Mouse (Mus musculus) midbrain, embryonic 11.5 days (tissue): ENCODE data around the gene Syde2. TPM values are rescaled to one million over a fixed set of nuclear protein-coding genes. Genes with fewer than 3 reads are reported as not detected.
A peak's percentile ranks its signal among the peaks of the same experiment; 100 is the strongest.

ENCODE experiments used
- ATAC-seq: fragments of 200-750 bp; cut with Nextera tagmentation; 2 replicates; pipeline ENCODE4 v1.8.0; 2017; ENCODE audit warnings: moderate TSS enrichment, moderate library complexity; ENCODE audit not compliant: low FRiP score
- DNase-seq: peaks from one replicate; pipeline ENCODE4 v3.0.0; 2015; ENCODE audit warnings: low spot score; ENCODE audit errors: missing footprints
- H3K27ac ChIP-seq: fragments of 300-500 bp; sonication (generic); 2 replicates; pipeline ENCODE4 v1.5.1; 2014; ENCODE audit warnings: low read depth, low read length
- H3K27me3 ChIP-seq: fragments of 300-500 bp; sonication (generic); 2 replicates; pipeline ENCODE4 v1.6.1; 2014; ENCODE audit warnings: mild to moderate bottlenecking, low read length, moderate library complexity, mixed read lengths; ENCODE audit not compliant: control insufficient read depth, insufficient read depth
- H3K36me3 ChIP-seq: fragments of 300-500 bp; sonication (generic); 2 replicates; pipeline ENCODE4 v1.6.1; 2014; ENCODE audit warnings: mild to moderate bottlenecking, low read length, moderate library complexity, mixed read lengths; ENCODE audit not compliant: control insufficient read depth, insufficient read depth
- H3K4me1 ChIP-seq: fragments of 300-500 bp; sonication (generic); 2 replicates; pipeline ENCODE4 v1.6.1; 2014; ENCODE audit warnings: low read length; ENCODE audit not compliant: control insufficient read depth, insufficient read depth
- H3K4me2 ChIP-seq: fragments of 300-500 bp; sonication (generic); 2 replicates; pipeline ENCODE4 v1.6.1; 2014; ENCODE audit warnings: mild to moderate bottlenecking, moderate library complexity
- H3K4me3 ChIP-seq: fragments of 300-500 bp; sonication (generic); 2 replicates; pipeline ENCODE4 v1.5.1; 2014; ENCODE audit warnings: low read depth, low read length
- H3K9ac ChIP-seq: fragments of 300-500 bp; sonication (generic); 2 replicates; pipeline ENCODE4 v1.6.1; 2014; ENCODE audit warnings: low read length
- H3K9me3 ChIP-seq: fragments of 300-500 bp; sonication (generic); 2 replicates; pipeline ENCODE4 v1.6.1; 2016; ENCODE audit warnings: low read length; ENCODE audit not compliant: control insufficient read depth
- WGBS: fragments of 180-500 bp; shearing (Covaris S2); extraction: QIAGEN DNeasy Blood & Tissue Kit; methylation state at CpG from one replicate; pipeline ENCODE4 v1.1.7; 2014; 5-methylcytosine and 5-hydroxymethylcytosine counted together
- polyA plus RNA-seq: library from polyadenylated mRNA; unstranded; fragments of >200 nt; fragmentation: Nextera tagmentation; extraction: Ambion mirVana; gene quantifications from 2 replicates; pipeline ENCODE4 v1.2.1, GENCODE M21; 2014

The Syde2 gene
- polyA plus RNA-seq, 1 experiment from 2014 or later, result 0.93 TPM

DNA sequence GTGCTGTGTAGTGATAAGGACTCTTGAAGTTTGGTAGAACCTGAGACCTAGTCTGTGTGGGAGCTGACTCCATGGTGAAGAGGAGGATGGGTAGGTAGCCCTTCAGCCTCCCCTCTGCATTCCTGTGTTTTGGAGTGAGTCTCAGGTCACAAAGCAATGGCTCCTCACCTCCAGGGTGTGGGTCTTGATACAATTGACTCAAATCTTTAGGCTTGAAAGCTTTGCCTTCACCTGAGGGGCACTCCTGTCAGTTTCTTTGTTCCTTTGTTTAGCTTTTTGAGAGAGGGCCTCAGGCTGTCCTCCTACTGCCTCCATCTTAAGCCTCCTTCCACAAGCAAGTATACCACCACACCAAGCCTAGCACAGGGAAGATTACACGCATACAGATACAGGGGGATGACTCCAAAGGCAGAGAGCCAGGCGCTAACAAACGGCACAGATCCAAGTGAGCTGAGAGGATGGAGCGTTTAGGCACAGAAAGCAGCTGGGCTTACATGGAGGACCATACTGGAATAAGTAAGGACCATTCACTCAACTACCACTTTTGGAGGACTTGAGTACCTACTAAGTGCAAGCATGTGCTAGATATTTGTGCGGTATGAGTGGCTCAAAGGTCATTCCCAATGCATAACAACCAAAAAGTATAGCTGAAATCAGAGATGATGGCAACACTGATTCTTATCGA lies 1.2 kb upstream of the Syde2 start:
- H3K9ac ChIP-seq, result no peak overlapping the region
- no peak for ATAC-seq
- no peak overlapping the region for H3K4me3 ChIP-seq
- no peak for DNase-seq
- WGBS, result 59% methylated on average over 6 of the region's 6 CpGs
- peaks cover 31% of the 10 kb centered on the region for H3K27me3 ChIP-seq
- H3K27ac ChIP-seq, result no peak overlapping the region
- H3K36me3 ChIP-seq, result no peaks in the 10 kb centered on the region
- peaks cover 11% of the 10 kb centered on the region for H3K4me1 ChIP-seq
- no peak overlapping the region for H3K4me2 ChIP-seq
- no peaks in the 10 kb centered on the region for H3K9me3 ChIP-seq

DNA sequence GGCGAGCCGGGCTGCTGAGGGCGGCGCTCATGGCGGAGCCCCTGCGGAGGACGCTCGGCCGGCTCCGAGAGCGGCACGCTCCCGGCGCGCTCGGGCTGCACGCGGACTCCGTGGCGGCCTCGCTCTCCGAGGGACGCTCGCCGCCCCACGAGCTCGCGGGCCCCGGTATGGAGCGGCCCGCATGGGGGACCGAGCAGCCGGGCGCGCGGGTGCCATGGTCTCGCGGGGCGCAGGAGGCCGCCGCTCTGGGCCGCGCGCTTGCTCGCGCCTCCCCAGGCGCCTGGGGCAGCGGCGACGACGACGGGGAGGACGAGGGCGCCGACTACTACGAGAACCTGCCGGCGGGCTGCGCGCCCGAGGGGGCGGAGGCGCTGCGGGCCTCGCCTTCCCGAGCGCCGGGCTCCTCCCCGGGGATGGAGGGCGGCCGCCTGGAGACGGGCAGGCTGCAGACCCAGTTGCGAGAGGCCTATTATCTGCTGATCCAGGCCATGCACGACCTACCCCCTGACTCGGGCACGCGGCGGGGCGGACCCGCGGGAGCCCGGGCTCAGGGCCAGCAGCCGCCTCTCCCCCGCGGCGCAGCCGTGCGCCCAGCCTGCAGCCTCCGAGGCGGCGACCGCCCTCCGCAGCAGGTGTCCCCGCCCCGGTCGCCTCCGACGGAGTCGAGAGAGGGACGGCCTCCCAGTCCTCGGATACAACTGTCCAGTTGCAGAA lies 457 bp downstream of the Syde2 start:
- peaks cover 31% of the 10 kb centered on the region for H3K27me3 ChIP-seq
- DNase-seq, result peak; percentile 92
- ATAC-seq, result peak; percentile 80
- WGBS, result under 1% methylated on average over 72 of the region's 101 CpGs
- peak overlapping the region; percentile 70 for H3K4me2 ChIP-seq
- peak overlapping the region; percentile 61 for H3K9ac ChIP-seq
- no peak overlapping the region for H3K27ac ChIP-seq
- peaks cover 11% of the 10 kb centered on the region for H3K4me1 ChIP-seq
- no peaks in the 10 kb centered on the region for H3K36me3 ChIP-seq
- peak overlapping the region; percentile 64 for H3K4me3 ChIP-seq
- no peaks in the 10 kb centered on the region for H3K9me3 ChIP-seq

DNA sequence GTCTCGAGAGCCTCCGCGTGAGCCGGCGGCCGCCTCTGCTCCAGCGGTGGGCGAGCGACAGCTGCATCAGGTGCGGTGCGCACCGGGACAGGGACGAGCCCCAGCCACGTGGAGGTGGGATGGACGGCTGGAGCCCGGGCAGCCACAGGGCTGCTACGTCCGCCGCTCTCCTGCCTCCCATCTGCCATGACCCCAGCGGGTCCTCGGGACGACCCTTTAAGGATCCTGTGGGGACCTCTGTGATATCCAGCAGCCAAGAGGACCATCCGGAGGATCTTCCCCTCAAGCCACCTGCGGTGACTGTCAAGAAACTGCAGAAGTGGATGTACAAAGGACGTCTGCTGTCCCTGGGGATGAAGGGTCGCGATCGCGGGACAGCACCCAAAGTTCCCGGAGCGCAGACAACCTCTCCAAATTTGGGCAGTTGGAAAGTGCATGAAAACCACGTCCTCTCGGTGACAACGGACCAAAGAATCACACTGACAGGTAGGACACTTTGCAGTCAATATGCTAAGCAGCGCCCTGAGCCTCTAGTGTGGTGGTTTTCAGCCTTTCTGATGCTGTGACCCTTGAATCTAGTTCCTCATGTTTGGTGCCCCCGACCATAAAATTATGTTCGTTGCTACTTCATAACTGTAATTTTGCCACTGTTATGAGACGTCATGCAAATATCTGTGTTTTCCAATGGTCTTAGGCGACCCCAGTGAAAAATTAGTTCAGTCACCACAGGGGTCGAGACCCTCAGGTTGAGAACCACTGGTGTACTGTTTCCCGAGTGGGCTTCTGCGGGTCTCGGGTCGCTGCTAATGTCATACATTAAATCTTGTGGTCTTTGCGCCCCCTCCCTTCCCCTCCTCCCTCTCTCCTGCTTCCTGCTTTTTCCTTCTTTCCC lies 1.3 kb downstream of the Syde2 start:
- Histone ChIP-seq H3K9me3 (no peaks in the 10 kb centered on the region), H3K27me3 (peaks cover 31% of the 10 kb centered on the region), H3K36me3 (no peaks in the 10 kb centered on the region), H3K4me2 (peak overlapping the region; percentile 70), H3K4me3 (peak overlapping the region; percentile 64), H3K9ac (peak overlapping the region; percentile 61), H3K27ac (no peak overlapping the region), H3K4me1 (peaks cover 11% of the 10 kb centered on the region)
- no peak; the same call in 1 of the 2 replicates for ATAC-seq
- DNase-seq, result peak; percentile 95
- under 1% methylated on average over 45 of the region's 45 CpGs for WGBS

DNA sequence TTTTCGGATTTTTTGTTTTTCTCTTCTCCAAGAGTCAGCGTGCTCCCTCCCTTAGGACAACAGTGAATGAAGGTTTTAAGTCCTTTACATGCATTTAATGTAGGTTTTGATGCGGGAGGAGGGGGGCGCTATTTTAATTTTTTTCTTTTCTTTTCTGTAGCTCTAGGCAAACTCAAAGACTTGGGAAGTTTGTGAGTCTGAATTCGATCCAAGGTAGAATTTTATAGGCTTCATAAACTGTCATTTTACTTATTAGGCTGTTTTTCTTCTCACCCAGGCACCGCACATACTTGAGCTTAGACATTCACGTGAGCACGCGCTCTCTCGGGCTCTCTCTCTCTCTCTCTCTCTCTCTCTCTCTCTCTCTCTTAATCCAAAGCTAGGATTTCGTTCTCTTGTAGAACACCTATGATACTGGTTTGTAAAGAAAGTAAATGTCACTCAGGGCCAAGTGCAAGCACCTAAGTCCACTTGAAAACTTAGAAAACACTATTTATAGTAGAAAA lies 2.0 kb downstream of the Syde2 start:
- Histone ChIP-seq H3K4me1 (peaks cover 11% of the 10 kb centered on the region), H3K9ac (no peak overlapping the region), H3K27me3 (peaks cover 31% of the 10 kb centered on the region), H3K27ac (no peak overlapping the region), H3K4me3 (peak overlapping the region; percentile 64), H3K36me3 (no peaks in the 10 kb centered on the region), H3K4me2 (peak overlapping the region; percentile 70), H3K9me3 (no peaks in the 10 kb centered on the region)
- peak; percentile 91 for DNase-seq
- no peak for ATAC-seq
- 6% methylated on average over 11 of the region's 11 CpGs for WGBS

DNA sequence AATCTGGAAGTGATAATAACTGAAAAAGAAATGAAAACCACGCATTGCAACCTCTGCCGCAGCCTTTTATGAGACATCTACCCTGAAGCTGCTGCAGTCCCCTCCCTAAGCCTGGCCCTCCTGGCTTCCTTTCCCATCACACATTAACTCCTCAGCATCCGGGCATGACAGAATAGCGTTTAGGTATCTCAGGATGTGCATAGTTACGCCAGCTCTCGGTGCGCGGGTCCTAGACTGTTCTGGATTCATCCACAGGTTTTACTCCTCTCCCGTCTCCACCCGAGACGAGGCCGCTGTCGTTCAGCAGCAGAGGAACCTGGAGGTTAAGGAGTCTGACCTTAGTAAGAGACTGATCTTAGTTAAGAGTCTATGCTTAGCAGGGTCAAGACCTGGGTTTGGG lies 3.5 kb downstream of the Syde2 start:
- Histone ChIP-seq H3K4me3 (no peak overlapping the region), H3K9me3 (no peaks in the 10 kb centered on the region), H3K36me3 (no peaks in the 10 kb centered on the region), H3K4me2 (no peak overlapping the region), H3K27ac (no peak overlapping the region), H3K4me1 (peaks cover 11% of the 10 kb centered on the region), H3K9ac (no peak overlapping the region), H3K27me3 (peaks cover 28% of the 10 kb centered on the region)
- ATAC-seq, result no peak
- DNase-seq, result no peak
- 88% methylated on average over 13 of the region's 13 CpGs for WGBS

DNA sequence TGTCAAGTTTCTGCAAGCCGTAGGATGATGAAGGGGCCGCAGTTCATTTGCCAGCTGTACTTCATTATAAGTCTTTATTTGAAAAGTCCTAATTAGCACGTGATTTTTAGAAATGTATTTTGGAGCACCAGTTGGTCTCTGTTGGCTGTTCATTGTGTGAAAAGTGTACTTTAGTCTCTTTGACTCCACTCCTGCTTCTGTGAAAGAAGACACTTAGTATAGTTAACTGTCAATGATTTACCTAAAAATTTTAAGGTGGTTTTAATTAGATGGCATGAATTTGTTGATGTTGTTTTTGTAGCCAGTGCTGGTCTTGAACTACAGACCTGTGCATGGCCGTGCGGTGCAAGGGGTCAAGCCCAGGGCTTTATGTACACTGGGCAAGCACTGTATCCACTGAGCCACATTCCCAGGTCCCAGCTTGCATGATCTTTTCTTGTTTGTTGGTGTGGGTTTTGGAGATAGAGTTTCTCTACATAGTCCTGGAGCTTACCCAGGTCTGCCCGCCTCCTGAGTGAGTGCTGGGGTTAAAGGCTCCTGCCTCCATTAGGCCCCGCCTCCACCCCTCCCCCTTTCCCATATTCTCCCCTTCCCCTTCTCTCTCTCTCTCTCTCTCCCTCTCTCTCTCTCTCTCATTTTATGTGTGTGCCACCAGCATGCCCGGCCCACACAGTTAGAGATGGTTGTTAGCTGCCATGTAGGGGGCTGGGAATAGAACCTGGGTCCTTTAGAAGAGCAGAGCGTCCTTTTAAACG lies 4.5 kb downstream of the Syde2 start:
- ATAC-seq (no peak), DNase-seq (no peak)
- no peak overlapping the region for H3K4me3 ChIP-seq
- no peaks in the 10 kb centered on the region for H3K9me3 ChIP-seq
- peaks cover 20% of the 10 kb centered on the region for H3K27me3 ChIP-seq
- WGBS, result 83% methylated on average over 10 of the region's 10 CpGs
- H3K36me3 ChIP-seq, result no peaks in the 10 kb centered on the region
- H3K27ac ChIP-seq, result no peak overlapping the region
- H3K4me2 ChIP-seq, result no peak overlapping the region
- H3K9ac ChIP-seq, result no peak overlapping the region
- H3K4me1 ChIP-seq, result peaks cover 11% of the 10 kb centered on the region

DNA sequence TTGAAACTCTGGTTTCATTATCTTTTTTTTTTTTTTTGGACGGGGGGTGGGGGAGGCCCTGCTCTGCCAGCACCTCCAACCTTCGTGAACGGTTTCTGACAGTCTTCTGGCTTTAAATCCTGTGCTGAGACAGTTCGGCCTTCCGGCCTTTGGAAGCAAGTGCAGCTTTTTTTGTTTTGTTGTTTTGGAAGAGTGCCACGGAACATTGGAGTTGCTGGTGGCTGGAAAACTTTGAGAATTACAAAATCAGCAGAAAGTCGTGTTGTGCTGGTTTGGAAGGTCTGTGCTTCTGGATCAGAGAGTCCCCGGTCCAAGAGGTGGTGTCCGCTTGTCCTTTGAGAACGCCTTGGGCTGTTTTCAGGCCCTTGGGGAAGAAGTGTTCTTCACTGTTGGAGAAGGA lies 5.1 kb downstream of the Syde2 start:
- H3K27me3 ChIP-seq, result peaks cover 15% of the 10 kb centered on the region
- H3K36me3 ChIP-seq, result no peaks in the 10 kb centered on the region
- no peak overlapping the region for H3K9ac ChIP-seq
- 92% methylated on average over 10 of the region's 10 CpGs for WGBS
- ATAC-seq, result no peak
- DNase-seq, result no peak
- H3K27ac ChIP-seq, result no peak overlapping the region
- H3K4me3 ChIP-seq, result no peak overlapping the region
- peaks cover 11% of the 10 kb centered on the region for H3K4me1 ChIP-seq
- H3K4me2 ChIP-seq, result no peak overlapping the region
- H3K9me3 ChIP-seq, result no peaks in the 10 kb centered on the region

DNA sequence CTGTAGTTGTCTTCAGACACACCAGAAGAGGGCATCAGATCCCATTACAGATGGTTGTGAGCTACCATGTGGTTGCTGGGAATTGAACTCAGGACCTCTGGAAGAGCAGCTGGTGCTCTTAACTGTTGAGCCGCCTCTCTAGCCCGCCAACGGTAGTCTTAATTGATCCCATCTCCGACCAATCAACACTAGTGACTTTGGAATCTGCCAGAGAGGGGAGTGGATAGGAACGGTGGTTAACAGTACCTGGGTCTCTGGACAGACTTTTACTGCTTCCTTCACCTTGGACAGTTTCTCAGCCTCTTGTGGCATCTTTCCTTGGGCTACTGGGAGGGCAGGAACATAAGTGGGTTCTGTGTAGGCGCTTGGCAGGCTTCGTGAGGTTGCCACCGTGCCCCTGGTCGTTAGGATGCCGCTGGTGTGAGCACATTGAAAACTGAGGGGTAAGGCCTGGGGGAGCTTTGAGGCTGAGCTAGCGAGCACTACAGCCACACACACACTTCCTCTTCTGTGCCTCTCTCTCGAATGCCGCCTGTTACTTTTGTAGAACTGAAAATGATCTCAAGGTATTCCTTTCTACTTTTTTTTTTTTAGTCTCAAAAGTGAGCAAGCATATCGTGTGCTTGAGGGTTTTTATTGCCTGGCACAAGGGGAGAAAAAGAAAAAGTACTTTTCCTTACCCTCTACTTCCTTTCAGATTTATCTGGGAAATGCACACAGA lies 6.0 kb downstream of the Syde2 start:
- Histone ChIP-seq H3K4me3 (no peak overlapping the region), H3K27me3 (peaks cover 8% of the 10 kb centered on the region), H3K36me3 (0 out of 2 replicates have a peak, but pooled peaks cover under 1% of the 10 kb centered on the region), H3K27ac (no peak overlapping the region), H3K9ac (no peak overlapping the region), H3K4me1 (peaks cover 7% of the 10 kb centered on the region), H3K4me2 (no peak overlapping the region), H3K9me3 (no peaks in the 10 kb centered on the region)
- DNase-seq (no peak), ATAC-seq (no peak)
- 88% methylated on average over 14 of the region's 14 CpGs for WGBS
